Mouse (Mus musculus): ENCODE results near the gene Ubxn10. TPM values are rescaled to one million over a fixed set of nuclear protein-coding genes. Genes with fewer than 3 reads are reported as not detected.

Gene Ubxn10
- polyA plus RNA-seq (2015; fragmentation: Illumina TruSeq; extraction: RNeasy Lipid Tissue Mini Kit (QIAGEN cat#74804); ENCODE audit: insufficient read depth, low replicate concordance) = 0.10 TPM

GRCm38 (mm10) chr4:138737031-138737430, at the start of gene Ubxn10:
Ubxn10 (minus strand) TSS chr4:138737167.

GRCm38 (mm10) chr4:138775435-138775834, 38.5 kb upstream of the Ubxn10 start, which contains the start of gene Pla2g2d:
Pla2g2d (plus strand) TSS chr4:138775735.

GRCm38 (mm10) chr4:138757416-138757815, 20.4 kb upstream of the Ubxn10 start, which contains the start of gene Pla2g2f:
Pla2g2f (minus strand) TSS chr4:138757626.

GRCm38 (mm10) chr4:138724354-138725126, 12.4 kb downstream of the Ubxn10 start, which contains the start of gene Pla2g2c:
Pla2g2c (plus strand) TSS chr4:138724792.

Other genes starting within 250 kb of the Ubxn10 start
- not detected for gene Vwa5b1, start 101.3 kb downstream of the Ubxn10 start, polyA plus RNA-seq (2015; fragmentation: Illumina TruSeq; extraction: RNeasy Lipid Tissue Mini Kit (QIAGEN cat#74804); ENCODE audit: insufficient read depth, low replicate concordance)
- gene Pla2g2c, start 12.4 kb downstream of the Ubxn10 start, polyA plus RNA-seq (2015; fragmentation: Illumina TruSeq; extraction: RNeasy Lipid Tissue Mini Kit (QIAGEN cat#74804); ENCODE audit: insufficient read depth, low replicate concordance) = not detected
- gene Pla2g2f, start 20.5 kb upstream of the Ubxn10 start, polyA plus RNA-seq (2015; fragmentation: Illumina TruSeq; extraction: RNeasy Lipid Tissue Mini Kit (QIAGEN cat#74804); ENCODE audit: insufficient read depth, low replicate concordance) = 1.2 TPM
- 155 TPM for gene Pla2g2d, start 38.6 kb upstream of the Ubxn10 start, polyA plus RNA-seq (2015; fragmentation: Illumina TruSeq; extraction: RNeasy Lipid Tissue Mini Kit (QIAGEN cat#74804); ENCODE audit: insufficient read depth, low replicate concordance)
- 33.7 TPM for gene Pla2g5, start 126.3 kb upstream of the Ubxn10 start, polyA plus RNA-seq (2015; fragmentation: Illumina TruSeq; extraction: RNeasy Lipid Tissue Mini Kit (QIAGEN cat#74804); ENCODE audit: insufficient read depth, low replicate concordance)
- not detected for gene Gm13030, start 136.8 kb upstream of the Ubxn10 start, polyA plus RNA-seq (2015; fragmentation: Illumina TruSeq; extraction: RNeasy Lipid Tissue Mini Kit (QIAGEN cat#74804); ENCODE audit: insufficient read depth, low replicate concordance)
- not detected for gene Pla2g2e, start 140.8 kb upstream of the Ubxn10 start, polyA plus RNA-seq (2015; fragmentation: Illumina TruSeq; extraction: RNeasy Lipid Tissue Mini Kit (QIAGEN cat#74804); ENCODE audit: insufficient read depth, low replicate concordance)
- 3.7 TPM for gene Otud3, start 176.8 kb upstream of the Ubxn10 start, polyA plus RNA-seq (2015; fragmentation: Illumina TruSeq; extraction: RNeasy Lipid Tissue Mini Kit (QIAGEN cat#74804); ENCODE audit: insufficient read depth, low replicate concordance)
- gene Rnf186, start 229.9 kb upstream of the Ubxn10 start, polyA plus RNA-seq (2015; fragmentation: Illumina TruSeq; extraction: RNeasy Lipid Tissue Mini Kit (QIAGEN cat#74804); ENCODE audit: insufficient read depth, low replicate concordance) = not detected
- 18.5 TPM for gene Tmco4, start 235.7 kb upstream of the Ubxn10 start, polyA plus RNA-seq (2015; fragmentation: Illumina TruSeq; extraction: RNeasy Lipid Tissue Mini Kit (QIAGEN cat#74804); ENCODE audit: insufficient read depth, low replicate concordance)